Mouse (Mus musculus) monocyte, adult 5-6 weeks (primary cell): ENCODE data around the gene Slc44a1. TPM values are rescaled to one million over a fixed set of nuclear protein-coding genes. Genes with fewer than 3 reads are reported as not detected.

ENCODE experiments used
- ATAC-seq: fragments of 153-309, 156-312 bp; replicated peaks from 2 replicates; pipeline ENCODE4 v1.8.0; 2017; ENCODE audit warnings: mild to moderate bottlenecking; ENCODE audit not compliant: low TSS enrichment, insufficient number of reproducible peaks, severe bottlenecking, poor library complexity, low FRiP score
- total RNA-seq: library from RNA; stranded (forward); fragments of 200-1000, 200-491, 200-594 nt; gene quantifications from 3 replicates; pipeline ENCODE4 v1.2.3, GENCODE M21; 2017

Slc44a1 gene
- 11.0 to 21.2 TPM (median 12.1 TPM) in 3 replicates for total RNA-seq

GRCm38 (mm10) chr4:53440010-53440815 is at the start of gene Slc44a1:
Slc44a1 (plus strand) TSS chr4:53440413.
- peak; percentile 69 for ATAC-seq

GRCm38 (mm10) chr4:53395002-53395401 is 45.2 kb upstream of the Slc44a1 start:
- ATAC-seq: no peak

- ATAC-seq: no peak
Observed at GRCm38 (mm10) chr4:53396623-53397192, 43.5 kb upstream of the Slc44a1 start.

GRCm38 (mm10) chr4:53397280-53398117 is 42.7 kb upstream of the Slc44a1 start:
- ATAC-seq: no peak

- ATAC-seq: no peak
Observed at GRCm38 (mm10) chr4:53398561-53398960, 41.7 kb upstream of the Slc44a1 start.

- no peak for ATAC-seq
Observed at GRCm38 (mm10) chr4:53399428-53399827, 40.8 kb upstream of the Slc44a1 start.

GRCm38 (mm10) chr4:53403386-53403785 is 36.8 kb upstream of the Slc44a1 start:
- ATAC-seq: no peak

- no peak for ATAC-seq
Observed at GRCm38 (mm10) chr4:53404431-53404925, 35.7 kb upstream of the Slc44a1 start.

- ATAC-seq: no peak
Observed at GRCm38 (mm10) chr4:53406866-53407265, 33.3 kb upstream of the Slc44a1 start.

- ATAC-seq: no peak
Observed at GRCm38 (mm10) chr4:53408821-53409220, 31.4 kb upstream of the Slc44a1 start.

GRCm38 (mm10) chr4:53409526-53410085 is 30.6 kb upstream of the Slc44a1 start:
- ATAC-seq: no peak

- ATAC-seq: 0 out of 2 replicates have a peak, but pooled peaks have one; percentile 25
Observed at GRCm38 (mm10) chr4:53410752-53411151, 29.5 kb upstream of the Slc44a1 start.

GRCm38 (mm10) chr4:53411958-53412870 is 28.0 kb upstream of the Slc44a1 start:
- peak; percentile 66 for ATAC-seq

GRCm38 (mm10) chr4:53412991-53413390 is 27.2 kb upstream of the Slc44a1 start:
- ATAC-seq: no peak

- 0 out of 2 replicates have a peak, but pooled peaks have one; percentile 28 for ATAC-seq
Observed at GRCm38 (mm10) chr4:53414031-53414797, 26.0 kb upstream of the Slc44a1 start.

GRCm38 (mm10) chr4:53415873-53416637 is 24.2 kb upstream of the Slc44a1 start:
- ATAC-seq: no peak
